Mouse (Mus musculus) CH12.LX (cell line): Measurements from ENCODE around the gene Slc15a2. TPM values are rescaled to one million over a fixed set of nuclear protein-coding genes. Genes with fewer than 3 reads are reported as not detected.

Experiments used
- DNase-seq: peaks from one replicate; pipeline ENCODE4 v3.0.0-alpha.2; 2013; ENCODE audit errors: extremely low read depth
- H3K27ac ChIP-seq: 2 replicates; pipeline ENCODE4 v1.5.1; 2012; ENCODE audit warnings: low read depth, mild to moderate bottlenecking, control low read depth, moderate library complexity; ENCODE audit not compliant: insufficient read depth
- H3K27me3 ChIP-seq: replicated peaks from 2 replicates; pipeline ENCODE3; 2012; ENCODE audit warnings: inconsistent platforms
- H3K36me3 ChIP-seq, 2 experiments: replicated peaks in 1 of 2; 2 replicates each; pipeline versions ENCODE3 to v1.6.1; 2012; ENCODE audit warnings: inconsistent platforms in 1 of 2, low read length in 1 of 2, mild to moderate bottlenecking in 1 of 2, mixed read lengths in 1 of 2, moderate library complexity in 1 of 2; ENCODE audit not compliant: control insufficient read depth in 1 of 2, insufficient read depth in 1 of 2
- H3K4me1 ChIP-seq, 2 experiments: 2 replicates each; pipeline ENCODE4 v1.6.1; 2012; ENCODE audit warnings: inconsistent platforms in 1 of 2, moderate library complexity in 1 of 2; ENCODE audit not compliant: insufficient read depth in 2 of 2, control insufficient read depth in 1 of 2
- H3K4me2 ChIP-seq: 2 replicates; pipeline ENCODE4 v1.6.1; 2012; ENCODE audit warnings: low read depth, mild to moderate bottlenecking, control low read depth; ENCODE audit not compliant: poor library complexity, insufficient read depth, severe bottlenecking
- H3K4me3 ChIP-seq, 3 experiments: fragments of 150-350 bp in 1 of 3; sonication (generic) in 1 of 3; replicated peaks in 1 of 3; 2 replicates each; pipeline versions ENCODE3 to v1.5.1; 2011 to 2012; ENCODE audit warnings: low read depth in 2 of 3, low read length in 2 of 3, mild to moderate bottlenecking in 2 of 3, moderate library complexity in 2 of 3, control low read depth in 1 of 3, improper control_type of control experiment in 1 of 3, inconsistent platforms in 1 of 3, mixed read lengths in 1 of 3; ENCODE audit not compliant: poor library complexity in 1 of 3
- H3K79me2 ChIP-seq: replicated peaks from 2 replicates; pipeline ENCODE4 v1.6.1; 2012; ENCODE audit warnings: mild to moderate bottlenecking, moderate library complexity; ENCODE audit not compliant: control insufficient read depth, poor library complexity, insufficient read depth, severe bottlenecking; ENCODE audit errors: extremely low read depth
- H3K9ac ChIP-seq: 2 replicates; pipeline ENCODE4 v1.6.1; 2012; ENCODE audit warnings: low read depth, mild to moderate bottlenecking, control low read depth, moderate library complexity; ENCODE audit not compliant: insufficient read depth
- H3K9me3 ChIP-seq: replicated peaks from 2 replicates; pipeline ENCODE3; 2012; ENCODE audit warnings: low read length, inconsistent platforms, mixed read lengths
- CHD1 ChIP-seq: IDR thresholded peaks from 2 replicates; pipeline ENCODE4 v1.6.1; 2012; ENCODE audit warnings: low read depth, low read length, improper control_type of control experiment, inconsistent platforms
- CHD2 ChIP-seq: IDR thresholded peaks from 2 replicates; pipeline ENCODE4 v1.6.1; 2011; ENCODE audit warnings: low read length, improper control_type of control experiment
- E2F4 ChIP-seq: IDR thresholded peaks from 2 replicates; pipeline ENCODE4 v1.6.1; 2011; ENCODE audit warnings: low read depth, low read length, improper control_type of control experiment; ENCODE audit not compliant: insufficient replicate concordance
- EP300 ChIP-seq: IDR thresholded peaks from 2 replicates; pipeline ENCODE4 v1.6.1; 2011; ENCODE audit warnings: low read length, improper control_type of control experiment
- HCFC1 ChIP-seq: IDR thresholded peaks from 2 replicates; pipeline ENCODE4 v1.6.1; 2012; ENCODE audit warnings: low read depth, mild to moderate bottlenecking, inconsistent platforms, low read length, improper control_type of control experiment
- IRF4 ChIP-seq: IDR thresholded peaks from 2 replicates; pipeline ENCODE4 v1.6.1; 2014; ENCODE audit warnings: low read depth, mild to moderate bottlenecking, inconsistent platforms, low read length, improper control_type of control experiment
- KAT2A ChIP-seq: IDR thresholded peaks from 2 replicates; pipeline ENCODE4 v1.6.1; 2012; ENCODE audit warnings: low read length, improper control_type of control experiment, inconsistent platforms; ENCODE audit not compliant: insufficient replicate concordance
- MAZ ChIP-seq: IDR thresholded peaks from 2 replicates; pipeline ENCODE4 v1.6.1; 2012; ENCODE audit warnings: low read depth, mild to moderate bottlenecking, inconsistent platforms, low read length, improper control_type of control experiment, moderate library complexity
- MEF2A ChIP-seq: IDR thresholded peaks from 2 replicates; pipeline ENCODE4 v1.6.1; 2014; ENCODE audit warnings: low read depth, mild to moderate bottlenecking, inconsistent platforms, low read length, improper control_type of control experiment, borderline replicate concordance
- NRF1 ChIP-seq: IDR thresholded peaks from 2 replicates; pipeline ENCODE4 v1.6.1; 2014; ENCODE audit warnings: low read depth, mild to moderate bottlenecking, inconsistent platforms, low read length, improper control_type of control experiment, moderate library complexity
- RAD21 ChIP-seq: IDR thresholded peaks from 2 replicates; pipeline ENCODE4 v1.6.1; 2011; ENCODE audit warnings: low read depth, mild to moderate bottlenecking, low read length, improper control_type of control experiment, moderate library complexity
- SMC3 ChIP-seq: IDR thresholded peaks from 2 replicates; pipeline ENCODE4 v1.6.1; 2011; ENCODE audit warnings: low read depth, low read length, improper control_type of control experiment
- TCF12 ChIP-seq: IDR thresholded peaks from 2 replicates; pipeline ENCODE4 v1.6.1; 2014; ENCODE audit warnings: low read depth, mild to moderate bottlenecking, inconsistent platforms, low read length, improper control_type of control experiment
- USF1 ChIP-seq: IDR thresholded peaks from 2 replicates; pipeline ENCODE4 v1.6.1; 2014; ENCODE audit warnings: low read depth, mild to moderate bottlenecking, inconsistent platforms, low read length, improper control_type of control experiment
- ZC3H11A ChIP-seq: IDR thresholded peaks from 2 replicates; pipeline ENCODE4 v1.6.1; 2012; ENCODE audit warnings: low read depth, mild to moderate bottlenecking, inconsistent platforms, low read length, improper control_type of control experiment
- ZKSCAN1 ChIP-seq: IDR thresholded peaks from 2 replicates; pipeline ENCODE4 v1.6.1; 2012; ENCODE audit warnings: low read depth, inconsistent platforms, low read length, improper control_type of control experiment, borderline replicate concordance
- ZNF384 ChIP-seq: IDR thresholded peaks from 2 replicates; pipeline ENCODE4 v1.6.1; 2012; ENCODE audit warnings: low read depth, low read length, improper control_type of control experiment, inconsistent platforms
- dilution Hi-C: fragments of 300-500 bp; cut with MboI; formaldehyde crosslinking; loops from 2 replicates; pipeline ENCODE4 v1.14.3; 2020; ENCODE audit warnings: low sequenced_read_pairs; ENCODE audit not compliant: extremely low pct_unique_long_range_greater_than_20kb, extremely low pct_ligation_motif_present
- in situ Hi-C: fragments of 300-500 bp; cut with MboI; formaldehyde crosslinking; loops from 3 replicates; pipeline ENCODE4 v1.14.3; 2019; ENCODE audit warnings: low sequenced_read_pairs, low pct_ligation_motif_present, low pct_unique_long_range_greater_than_20kb, mixed read lengths
- polyA plus RNA-seq: library from polyadenylated mRNA; unstranded; fragments of >175 nt; gene quantifications from 2 replicates; pipeline ENCODE4 v1.2.1, GENCODE M21; 2012; ENCODE audit warnings: low read depth; ENCODE audit not compliant: insufficient read length
- total RNA-seq, 2 experiments: library from RNA; depleted of rRNA; stranded (reverse); fragments of 300-350 nt in 1 of 2; fragments of >200 nt in 1 of 2; gene quantifications; 2 replicates each; pipeline ENCODE4 v1.2.3; 2012 to 2014

Gene Slc15a2
- total and polyA plus RNA-seq, 3 experiments, result 9.4 to 11.7 (median 11.4) TPM

DNA sequence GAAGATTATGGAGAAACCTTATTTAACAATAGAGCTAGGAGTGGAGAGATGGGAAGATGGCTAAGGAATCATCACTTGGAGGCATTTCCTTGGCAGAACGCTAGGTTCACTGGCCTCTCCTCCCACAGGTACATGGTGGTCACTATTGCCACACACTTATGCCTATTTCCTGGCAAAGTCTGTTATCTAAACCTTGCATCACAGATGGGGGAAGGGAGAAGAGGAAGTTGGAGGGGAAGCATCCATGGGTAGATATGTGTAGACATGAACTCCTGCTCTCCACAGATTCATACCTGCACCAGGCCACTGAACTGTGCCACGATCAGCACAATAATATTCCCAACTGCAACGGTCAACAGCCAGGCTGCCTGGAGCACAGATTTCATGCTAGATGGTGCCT is 32.8 kb downstream of the Slc15a2 start:
- Histone ChIP-seq H3K27ac (no peak overlapping the region), H3K36me3 (peaks cover 48 to 67% of the 10 kb centered on the region in 2 experiments), H3K9me3 (no peaks in the 10 kb centered on the region), H3K4me3 (no peak overlapping the region), H3K27me3 (no peaks in the 10 kb centered on the region), H3K4me1 (peaks cover 0 to 4% of the 10 kb centered on the region in 2 experiments; a peak in 1 of 4 replicates), H3K79me2 (no peaks in the 10 kb centered on the region; the same call in 1 of the 2 replicates), H3K9ac (no peak overlapping the region), H3K4me2 (no peak overlapping the region)
- dilution Hi-C loops, result no loop called here
- TF ChIP-seq NRF1 (no peak), RAD21 (no peak), TCF12 (no peak), MEF2A (no peak), EP300 (no peak), ZC3H11A (no peak), MAZ (no peak), USF1 (no peak), IRF4 (no peak)
- in situ Hi-C loops, result no loop called here
- no peak for DNase-seq

DNA sequence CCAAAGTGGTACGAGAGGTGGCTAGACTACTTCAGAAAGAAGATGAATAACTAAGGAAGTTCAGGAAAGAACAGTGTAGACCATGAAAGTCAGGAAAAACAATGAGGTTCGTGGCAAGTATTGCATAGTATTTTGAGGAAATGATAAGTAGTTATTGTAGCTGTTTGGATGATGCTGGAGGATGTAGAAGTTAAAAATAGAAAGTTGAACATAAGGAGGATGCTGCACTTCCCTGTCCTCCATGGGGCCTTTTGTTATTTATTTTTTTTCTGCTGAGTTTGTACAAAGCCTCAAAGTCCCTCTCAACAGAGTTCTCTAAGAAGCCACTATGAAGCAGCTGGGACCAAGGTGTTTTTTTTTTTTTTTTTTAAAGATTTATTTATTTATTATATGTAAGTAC is 37.0 kb downstream of the Slc15a2 start:
- DNase-seq, result no peak
- Histone ChIP-seq H3K4me1 (no peaks in the 10 kb centered on the region), H3K27ac (no peak overlapping the region), H3K4me2 (no peak overlapping the region), H3K4me3 (no peak overlapping the region), H3K27me3 (no peaks in the 10 kb centered on the region), H3K9ac (no peak overlapping the region), H3K9me3 (no peaks in the 10 kb centered on the region), H3K36me3 (peaks cover 17 to 30% of the 10 kb centered on the region in 2 experiments), H3K79me2 (no peaks in the 10 kb centered on the region)
- in situ Hi-C loops (no loop called here), dilution Hi-C loops (no loop called here)
- TF ChIP-seq ZNF384 (no peak), ZKSCAN1 (no peak), E2F4 (no peak), CHD2 (no peak), IRF4 (no peak), SMC3 (no peak), KAT2A (no peak), HCFC1 (no peak), CHD1 (no peak)
